7 mouse cellular contexts compared by ENCODE assay signal in genomic region chr1:157411711-157412380, GRCm38 (mm10). TPM values are rescaled to one million over a fixed set of nuclear protein-coding genes. Genes with fewer than 3 reads are reported as not detected.
A peak's percentile ranks its signal among the peaks of the same experiment; 100 is the strongest.
DNase-seq lines count a peak whose midpoint lies in the region; ATAC-seq lines count a peak whose summit lies in the region.

No protein-coding gene starts in this region.

- peak overlapping the region; percentile 84 for H3K4me2 ChIP-seq in hindbrain, embryonic 16.5 days (ENCODE audit: low read length)

- peak; percentile 10 for ATAC-seq in activated CD4-positive, CD25-positive, alpha-beta regulatory T cell, adult 4 months
- peak; percentile 90 for ATAC-seq in hindbrain, embryonic 16.5 days

- H3K4me3 ChIP-seq in hindbrain, embryonic 16.5 days (ENCODE audit: low read length) = peak overlapping the region; percentile 53
- peak overlapping the region; percentile 94 for H3K4me3 ChIP-seq in megakaryocyte, embryonic 14.5 days (replicated peaks)

- no peaks in the 10 kb centered on the region for H3K27me3 ChIP-seq in hindbrain, embryonic 16.5 days (replicated peaks; ENCODE audit: control insufficient read depth, insufficient read depth, low read length)
- H3K27me3 ChIP-seq in megakaryocyte, embryonic 14.5 days (replicated peaks) = peaks cover 11% of the 10 kb centered on the region

- peak overlapping the region; percentile 94 for H3K9ac ChIP-seq in hindbrain, embryonic 16.5 days (ENCODE audit: low read depth, low read length)

- 0% methylated on average over 45 of the region's 85 CpGs for WGBS in hindbrain, embryonic 16.5 days

- no peaks in the 10 kb centered on the region for H3K36me3 ChIP-seq in hindbrain, embryonic 16.5 days (ENCODE audit: control insufficient read depth, insufficient read depth, low read length)
- no peaks in the 10 kb centered on the region for H3K36me3 ChIP-seq in megakaryocyte, embryonic 14.5 days (replicated peaks; ENCODE audit: low read length)

- intact Hi-C loops in left cerebral cortex, postnatal 10 days (cut with DNase I) = loop anchor here (5.0 kb wide), 1 partner anchor 85 kb away; no protein-coding TSS in a partner anchor

- DNase-seq in cerebellum, postnatal 14 days = peak; percentile 77 to 79
- peak; percentile 36 to 37 for DNase-seq in frontal cortex, postnatal 25 days (ENCODE audit: low spot score in 2 of 2)
- DNase-seq in left cerebral cortex, postnatal 10 days (ENCODE audit: extremely low spot score in 1 of 2, low spot score in 2 of 2) = peak; percentile 44 to 85
- DNase-seq in right cerebral cortex, postnatal 25 days = peak; percentile 63

- H3K27ac ChIP-seq in hindbrain, embryonic 16.5 days (ENCODE audit: low read depth, low read length) = peak overlapping the region; percentile 97

- H3K4me1 ChIP-seq in hindbrain, embryonic 16.5 days (ENCODE audit: control insufficient read depth, insufficient read depth, low read depth, low read length) = peaks cover 12% of the 10 kb centered on the region
- H3K4me1 ChIP-seq in megakaryocyte, embryonic 14.5 days = peaks cover 15% of the 10 kb centered on the region

- no peaks in the 10 kb centered on the region for H3K9me3 ChIP-seq in hindbrain, embryonic 16.5 days (ENCODE audit: control insufficient read depth, low read length)
- H3K9me3 ChIP-seq in megakaryocyte, embryonic 14.5 days = no peaks in the 10 kb centered on the region

RNA-seq across cellular contexts. Expression of gene Rasal2, which starts 0.5 kb away (rescaled TPM):
- polyA plus RNA-seq in activated CD4-positive, CD25-positive, alpha-beta regulatory T cell, adult 4 months (2017; shearing (Covaris generic)) = under 1 TPM in 1 of 2 experiments, not detected in 1; 0.19 TPM
- polyA plus RNA-seq in hindbrain, embryonic 16.5 days (2015; fragmentation: Nextera tagmentation; extraction: Ambion mirVana) = 35.4 and 37.1 TPM in 2 replicates
- total RNA-seq in left cerebral cortex, postnatal 10 days (2021) = 10 to 100 TPM; 55.1 to 56.2 TPM
- polyA plus RNA-seq in megakaryocyte, embryonic 14.5 days (2012; ENCODE audit: insufficient read depth, low replicate concordance) = 0.10 TPM in 1 of 2 replicates, not detected in the other

RNA-seq across cellular contexts. Expression of gene Cryzl2, which starts 46.5 kb away (rescaled TPM):
- 1 to 10 TPM; 3.9 to 5.5 TPM for polyA plus RNA-seq in activated CD4-positive, CD25-positive, alpha-beta regulatory T cell, adult 4 months (2017; shearing (Covaris generic))
- 8.3 and 9.7 TPM in 2 replicates for polyA plus RNA-seq in hindbrain, embryonic 16.5 days (2015; fragmentation: Nextera tagmentation; extraction: Ambion mirVana)
- 1 to 10 TPM; 3.3 to 3.9 TPM for total RNA-seq in left cerebral cortex, postnatal 10 days (2021)
- 2.2 and 2.8 TPM in 2 replicates for polyA plus RNA-seq in megakaryocyte, embryonic 14.5 days (2012; ENCODE audit: insufficient read depth, low replicate concordance)

Comparison
In these comparisons a context has a peak if more than half of its experiments do, and no peak if none do; other contexts are left out.
1. Peak in every context shown above with its lines: DNase-seq, ATAC-seq, H3K4me3 ChIP-seq and H3K27ac ChIP-seq.
2. RNA of gene Rasal2, which starts 0.5 kb away (polyA plus RNA-seq): 35.4 to 37.1 TPM in hindbrain, embryonic 16.5 days; 0.19 TPM in activated CD4-positive, CD25-positive, alpha-beta regulatory T cell, adult 4 months and 0.10 TPM in megakaryocyte, embryonic 14.5 days; every median in the first group is over 10 times any median in the second.